Mouse (Mus musculus) midbrain, embryonic 15.5 days (tissue): ENCODE results near the gene Bbs10. TPM values are rescaled to one million over a fixed set of nuclear protein-coding genes. Genes with fewer than 3 reads are reported as not detected.

Experiments
- ATAC-seq: fragments of 200-750 bp; cut with Nextera tagmentation; replicated peaks from 2 replicates; pipeline ENCODE4 v1.8.0; 2017; ENCODE audit warnings: moderate TSS enrichment
- H3K27ac ChIP-seq: fragments of 300-500 bp; sonication (generic); 2 replicates; pipeline ENCODE4 v1.5.1; 2015; ENCODE audit warnings: mild to moderate bottlenecking, inconsistent platforms
- H3K27me3 ChIP-seq: fragments of 300-500 bp; sonication (generic); replicated peaks from 2 replicates; pipeline ENCODE4 v1.6.1; 2015; ENCODE audit warnings: inconsistent platforms
- H3K36me3 ChIP-seq: fragments of 300-500 bp; sonication (generic); replicated peaks from 2 replicates; pipeline ENCODE4 v1.6.1; 2015; ENCODE audit warnings: inconsistent platforms
- H3K4me1 ChIP-seq: fragments of 300-500 bp; sonication (generic); 2 replicates; pipeline ENCODE4 v1.6.1; 2015; ENCODE audit warnings: inconsistent platforms
- H3K4me2 ChIP-seq: fragments of 300-500 bp; sonication (generic); 2 replicates; pipeline ENCODE4 v1.6.1; 2015; ENCODE audit warnings: inconsistent platforms, mild to moderate bottlenecking, moderate library complexity
- H3K4me3 ChIP-seq: fragments of 300-500 bp; sonication (generic); 2 replicates; pipeline ENCODE4 v1.5.1; 2015; ENCODE audit warnings: mild to moderate bottlenecking, inconsistent platforms
- H3K9ac ChIP-seq: fragments of 300-500 bp; sonication (generic); 2 replicates; pipeline ENCODE4 v1.6.1; 2015; ENCODE audit warnings: mild to moderate bottlenecking, inconsistent platforms
- H3K9me3 ChIP-seq: fragments of 300-500 bp; sonication (generic); 2 replicates; pipeline ENCODE4 v1.6.1; 2016; ENCODE audit warnings: inconsistent platforms
- WGBS: fragments of 180-500 bp; shearing (Covaris S2); methylation state at CpG from one replicate; pipeline ENCODE4 v1.1.7; 2015; ENCODE audit warnings: mixed read lengths; 5-methylcytosine and 5-hydroxymethylcytosine counted together
- polyA plus RNA-seq: library from polyadenylated mRNA; unstranded; fragments of >200 nt; fragmentation: Nextera tagmentation; extraction: Ambion mirVana; gene quantifications from 2 replicates; pipeline ENCODE4 v1.2.1, GENCODE M21; 2015

Bbs10 gene
- polyA plus RNA-seq, result 5.9 TPM in 2 replicates

DNA sequence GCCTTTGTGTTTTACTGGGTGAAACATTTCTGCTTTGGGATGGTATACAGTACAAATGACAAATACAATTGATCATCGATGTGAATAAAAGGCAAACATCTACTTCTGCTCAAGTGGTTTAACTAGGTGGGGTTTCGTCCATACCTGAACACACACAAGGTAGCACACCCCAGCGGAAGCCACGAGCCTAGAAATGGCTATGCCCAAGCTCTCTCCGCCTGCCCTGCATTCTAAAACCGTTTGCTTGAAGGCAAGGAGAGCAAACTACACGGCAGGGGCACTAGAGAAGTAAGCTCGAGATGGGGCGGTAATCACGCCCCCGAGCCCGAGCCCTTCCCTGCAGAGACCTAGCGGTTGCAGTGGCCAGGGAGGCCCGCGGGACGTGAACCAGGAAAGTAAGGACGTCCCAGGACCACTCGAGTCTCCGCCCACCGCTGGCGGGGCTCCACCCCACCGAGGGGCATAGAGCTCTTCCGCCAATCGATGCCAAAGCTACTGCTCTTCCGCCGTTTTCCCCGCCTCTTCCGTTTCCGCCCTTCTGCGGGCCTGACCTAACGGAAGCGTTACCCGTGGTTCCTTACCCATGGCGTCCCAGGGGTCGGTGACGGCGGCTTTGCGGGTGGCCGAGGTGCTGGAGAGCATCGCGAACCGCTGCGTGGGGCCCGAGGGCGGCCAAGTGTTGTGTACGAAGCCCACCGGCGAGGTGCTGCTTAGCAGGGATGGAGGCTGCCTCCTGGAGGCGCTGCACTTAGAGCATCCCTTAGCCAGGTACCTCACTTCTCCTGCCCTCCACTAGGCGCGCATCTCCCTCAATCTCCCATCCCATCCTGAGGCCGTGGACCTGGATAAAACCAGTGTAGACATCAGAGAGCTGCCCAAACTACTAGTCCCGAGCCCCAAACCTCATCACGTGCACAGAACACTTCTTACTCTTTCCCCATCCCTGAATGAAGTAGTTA lies at the start of gene Bbs10:
Gene Bbs10, plus strand, starts transcription at position 540 of the 959 bp plus-strand sequence.
- peak; percentile 99 for ATAC-seq

DNA sequence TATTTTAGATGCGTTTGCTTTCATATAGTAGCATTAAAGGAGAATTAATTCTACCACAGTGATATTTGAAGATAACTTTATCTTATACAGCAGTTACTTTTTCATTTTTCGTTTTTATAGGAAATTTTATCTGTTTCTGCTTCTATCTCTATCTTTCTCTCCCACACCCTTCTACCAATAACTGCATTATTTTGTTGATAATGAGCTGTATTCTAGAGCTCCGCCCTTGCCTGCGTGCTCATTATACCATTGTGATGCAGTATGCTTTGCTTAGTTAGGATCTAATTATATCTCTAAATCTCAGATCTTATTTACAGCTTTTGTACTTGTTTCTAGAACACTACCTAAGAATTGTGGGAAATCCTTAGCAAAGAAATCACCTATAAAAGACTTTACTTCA lies 48.3 kb upstream of the Bbs10 start:
- no peak overlapping the region for H3K27ac ChIP-seq
- no peaks in the 10 kb centered on the region for H3K36me3 ChIP-seq
- H3K4me1 ChIP-seq, result peaks cover 12% of the 10 kb centered on the region; the same call in 1 of the 2 replicates
- H3K9ac ChIP-seq, result no peak overlapping the region
- H3K4me2 ChIP-seq, result peak overlapping the region; percentile 30; the same call in 1 of the 2 replicates
- no peak for ATAC-seq
- 78% methylated on average over 4 of the region's 4 CpGs for WGBS
- H3K27me3 ChIP-seq, result no peaks in the 10 kb centered on the region
- H3K9me3 ChIP-seq, result no peaks in the 10 kb centered on the region
- H3K4me3 ChIP-seq, result no peak overlapping the region

More for the DNA sequence above, at the start of gene Bbs10:
- H3K9me3 ChIP-seq, result no peaks in the 10 kb centered on the region
- H3K27ac ChIP-seq, result peak within 1 kb of the TSS; percentile 97
- H3K36me3 ChIP-seq, result no peaks in the 10 kb centered on the region
- H3K4me2 ChIP-seq, result peak within 1 kb of the TSS; percentile 57
- under 1% methylated on average over 53 of the region's 54 CpGs for WGBS
- no peaks in the 10 kb centered on the region for H3K27me3 ChIP-seq
- peak within 1 kb of the TSS; percentile 92 for H3K4me3 ChIP-seq
- peaks cover 16% of the 10 kb centered on the region for H3K4me1 ChIP-seq
- H3K9ac ChIP-seq, result peak within 1 kb of the TSS; percentile 76

DNA sequence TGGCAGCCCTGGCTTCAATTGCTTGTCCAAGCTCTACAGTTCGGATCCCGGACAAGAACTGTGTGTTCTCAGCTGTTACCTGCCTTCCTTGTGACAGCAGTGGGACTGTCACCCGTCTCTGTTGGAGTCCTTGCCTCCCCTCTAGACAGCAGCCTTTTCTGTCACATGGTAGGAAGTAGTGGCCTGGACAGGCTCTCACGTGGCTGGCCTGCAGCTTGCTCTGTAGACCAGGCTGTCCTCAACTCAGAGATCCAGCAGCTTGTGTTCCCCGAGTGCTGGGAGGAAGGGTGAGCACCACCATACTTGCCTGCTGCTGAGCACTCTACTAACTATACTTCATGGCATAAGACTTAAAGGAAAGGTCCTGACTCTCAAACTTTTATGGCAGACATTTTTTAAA lies 46.8 kb upstream of the Bbs10 start:
- no peak for ATAC-seq
- WGBS, result 77% methylated on average over 5 of the region's 5 CpGs
- Histone ChIP-seq H3K9me3 (no peaks in the 10 kb centered on the region), H3K4me1 (peaks cover 10% of the 10 kb centered on the region; the same call in 1 of the 2 replicates), H3K27ac (no peak overlapping the region), H3K9ac (no peak overlapping the region), H3K4me3 (no peak overlapping the region), H3K27me3 (no peaks in the 10 kb centered on the region), H3K36me3 (no peaks in the 10 kb centered on the region), H3K4me2 (no peak overlapping the region)

- 91% methylated on average over 6 of the region's 6 CpGs for WGBS
- Histone ChIP-seq H3K9ac (no peak overlapping the region), H3K9me3 (no peaks in the 10 kb centered on the region), H3K4me1 (no peaks in the 10 kb centered on the region), H3K27me3 (no peaks in the 10 kb centered on the region), H3K4me3 (no peak overlapping the region), H3K36me3 (no peaks in the 10 kb centered on the region), H3K4me2 (no peak overlapping the region), H3K27ac (no peak overlapping the region)
- ATAC-seq, result no peak
These were observed 43.3 kb upstream of the Bbs10 start for GRCm38 (mm10) chr10:111255228-111255627.

GRCm38 (mm10) chr10:111256156-111256555 lies 42.3 kb upstream of the Bbs10 start:
- no peaks in the 10 kb centered on the region for H3K36me3 ChIP-seq
- no peaks in the 10 kb centered on the region for H3K27me3 ChIP-seq
- no peaks in the 10 kb centered on the region for H3K4me1 ChIP-seq
- no peak overlapping the region for H3K27ac ChIP-seq
- no peak overlapping the region for H3K4me3 ChIP-seq
- 91% methylated on average over 3 of the region's 3 CpGs for WGBS
- no peak overlapping the region for H3K9ac ChIP-seq
- H3K4me2 ChIP-seq, result no peak overlapping the region
- H3K9me3 ChIP-seq, result no peaks in the 10 kb centered on the region
- ATAC-seq, result no peak

DNA sequence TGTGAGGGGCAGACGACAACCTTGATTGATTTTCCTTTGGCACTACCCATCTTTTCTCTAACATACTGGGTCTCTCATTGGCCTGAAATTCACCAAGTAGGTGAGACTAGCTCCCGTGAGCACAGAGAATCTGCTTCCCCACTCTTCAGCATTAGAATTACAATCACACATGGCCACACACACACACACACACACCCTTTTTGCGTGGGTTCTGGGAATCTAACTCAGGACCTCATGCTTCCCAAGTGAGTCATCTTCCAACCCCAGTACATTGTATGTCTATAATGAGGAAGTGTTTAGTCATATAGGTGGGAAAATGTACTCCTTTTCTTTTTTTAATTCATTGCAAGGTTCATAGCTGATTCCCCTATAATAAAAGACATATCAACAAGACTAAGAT lies 41.1 kb upstream of the Bbs10 start:
- Histone ChIP-seq H3K27ac (no peak overlapping the region), H3K27me3 (no peaks in the 10 kb centered on the region)
- ATAC-seq, result no peak

DNA sequence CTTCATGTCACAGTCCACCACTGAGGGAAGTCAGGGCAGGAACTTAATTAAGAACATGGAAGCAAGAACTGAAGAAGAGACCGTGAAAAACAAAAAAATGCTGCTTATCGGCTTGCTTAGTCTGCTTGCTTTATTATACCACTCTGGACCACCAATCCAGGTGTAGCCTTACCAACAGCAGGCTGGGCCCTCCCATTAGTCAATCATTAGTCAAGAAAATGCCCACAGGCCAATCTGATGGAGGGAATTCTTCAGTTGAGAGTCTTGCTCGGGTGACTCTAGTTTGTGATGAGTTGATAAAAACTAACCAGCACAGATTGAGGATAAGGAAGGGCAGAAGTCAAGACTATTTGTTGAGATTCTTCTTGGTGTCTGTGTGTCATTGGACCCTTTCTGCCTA lies 40.2 kb upstream of the Bbs10 start:
- no peaks in the 10 kb centered on the region for H3K36me3 ChIP-seq
- no peaks in the 10 kb centered on the region for H3K4me1 ChIP-seq
- H3K9ac ChIP-seq, result no peak overlapping the region
- H3K4me3 ChIP-seq, result no peak overlapping the region
- no peaks in the 10 kb centered on the region for H3K9me3 ChIP-seq
- ATAC-seq, result no peak
- H3K4me2 ChIP-seq, result no peak overlapping the region
- H3K27me3 ChIP-seq, result no peaks in the 10 kb centered on the region
- WGBS, result 94% methylated on average over 3 of the region's 3 CpGs
- H3K27ac ChIP-seq, result no peak overlapping the region

More for the DNA sequence above, 41.1 kb upstream of the Bbs10 start:
- H3K4me2 ChIP-seq, result no peak overlapping the region
- no peaks in the 10 kb centered on the region for H3K36me3 ChIP-seq
- no peak overlapping the region for H3K9ac ChIP-seq
- WGBS, result 86% methylated on average over 3 of the region's 3 CpGs
- no peaks in the 10 kb centered on the region for H3K9me3 ChIP-seq
- no peaks in the 10 kb centered on the region for H3K4me1 ChIP-seq
- no peak overlapping the region for H3K4me3 ChIP-seq

DNA sequence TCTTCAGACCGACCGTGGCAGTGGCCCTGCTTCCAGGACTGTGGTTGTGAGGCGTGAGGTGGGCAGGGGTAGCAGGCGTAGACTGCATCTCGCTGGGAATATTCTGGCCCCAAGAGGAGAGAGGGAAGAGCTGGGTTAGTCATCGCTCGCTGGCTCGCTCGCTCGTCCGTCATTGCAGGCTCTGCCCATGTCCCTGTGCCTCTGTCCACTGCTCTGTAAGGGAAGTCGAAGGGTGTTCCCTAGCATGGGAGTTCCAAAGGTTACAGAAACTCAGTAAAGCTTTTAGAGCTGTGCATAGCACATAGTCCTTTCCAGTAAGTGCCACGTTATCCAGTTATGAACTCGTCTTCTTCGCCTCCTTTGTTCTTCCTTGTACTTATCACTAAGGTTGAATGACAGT lies 26.8 kb upstream of the Bbs10 start:
- H3K4me1 ChIP-seq, result no peaks in the 10 kb centered on the region
- WGBS, result 86% methylated on average over 15 of the region's 15 CpGs

GRCm38 (mm10) chr10:111272905-111273304 lies 25.6 kb upstream of the Bbs10 start:
- Histone ChIP-seq H3K36me3 (peaks cover 27% of the 10 kb centered on the region), H3K4me1 (no peaks in the 10 kb centered on the region), H3K4me3 (no peak overlapping the region), H3K27ac (no peak overlapping the region), H3K9ac (no peak overlapping the region), H3K9me3 (no peaks in the 10 kb centered on the region), H3K27me3 (no peaks in the 10 kb centered on the region), H3K4me2 (no peak overlapping the region)
- ATAC-seq, result no peak
- 78% methylated on average over 11 of the region's 11 CpGs for WGBS

More for the DNA sequence above, 26.8 kb upstream of the Bbs10 start:
- Histone ChIP-seq H3K4me3 (no peak overlapping the region), H3K4me2 (no peak overlapping the region), H3K27ac (no peak overlapping the region), H3K27me3 (no peaks in the 10 kb centered on the region), H3K9me3 (no peaks in the 10 kb centered on the region), H3K9ac (no peak overlapping the region), H3K36me3 (peaks cover 27% of the 10 kb centered on the region)
- ATAC-seq, result no peak

DNA sequence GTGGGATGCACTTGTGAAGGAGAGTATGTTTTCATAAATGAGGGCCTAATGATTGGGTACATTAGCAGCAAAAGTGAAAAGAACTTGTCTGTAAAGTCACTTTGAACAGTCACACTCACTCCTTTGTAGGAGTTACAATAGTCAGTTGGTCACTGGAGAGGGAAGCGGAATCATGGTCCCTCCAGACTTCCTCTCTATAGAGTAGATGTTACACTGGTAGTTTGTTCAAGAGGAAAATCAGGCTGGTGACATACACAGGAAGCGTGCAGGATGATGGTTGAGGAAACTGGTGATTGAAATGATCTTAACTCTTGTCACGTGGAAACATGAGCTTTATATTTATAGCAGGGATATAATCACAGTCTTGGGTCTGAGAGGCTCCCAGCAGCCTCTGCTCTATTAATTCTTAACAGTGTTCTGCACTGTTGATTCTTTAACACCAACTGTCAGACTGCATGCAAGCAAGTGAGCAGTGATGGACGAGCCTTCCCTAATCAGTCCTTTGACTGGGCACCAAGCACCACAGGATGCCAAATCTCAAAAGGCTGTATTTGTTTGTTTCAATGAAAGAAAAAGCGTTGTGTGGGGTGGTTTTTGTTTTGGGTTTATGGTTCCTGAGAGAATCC lies 24.9 kb upstream of the Bbs10 start:
- Histone ChIP-seq H3K27me3 (no peaks in the 10 kb centered on the region), H3K9me3 (no peaks in the 10 kb centered on the region), H3K36me3 (peaks cover 27% of the 10 kb centered on the region), H3K9ac (no peak overlapping the region), H3K4me1 (no peaks in the 10 kb centered on the region), H3K4me3 (no peak overlapping the region), H3K27ac (no peak overlapping the region), H3K4me2 (no peak overlapping the region)
- WGBS, result 22% methylated on average over 5 of the region's 5 CpGs
- ATAC-seq, result no peak

DNA sequence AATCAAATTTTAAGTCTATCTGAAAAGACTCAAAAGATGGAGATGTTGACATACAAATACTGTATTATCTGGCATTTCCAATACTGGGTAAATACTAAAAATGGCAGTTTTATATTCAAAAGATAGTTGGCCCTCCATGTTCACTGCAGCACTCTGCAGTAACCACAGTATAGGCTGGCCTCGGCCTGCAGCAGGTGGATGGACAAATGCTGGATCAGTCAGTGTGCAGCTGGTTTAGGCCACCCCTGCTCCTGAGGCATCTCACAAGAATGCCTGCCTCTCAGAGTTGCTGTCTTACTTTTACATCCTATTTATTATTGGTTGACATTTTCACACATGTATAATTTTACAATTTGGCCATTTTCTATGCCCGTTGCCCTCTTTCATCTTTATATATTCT lies 22.7 kb upstream of the Bbs10 start:
- WGBS, result 92% methylated on average over 2 of the region's 2 CpGs
- no peaks in the 10 kb centered on the region for H3K27me3 ChIP-seq
- peaks cover 32% of the 10 kb centered on the region for H3K36me3 ChIP-seq
- H3K4me3 ChIP-seq, result no peak overlapping the region
- no peaks in the 10 kb centered on the region for H3K4me1 ChIP-seq
- H3K27ac ChIP-seq, result no peak overlapping the region
- ATAC-seq, result no peak
- H3K9ac ChIP-seq, result no peak overlapping the region
- no peaks in the 10 kb centered on the region for H3K9me3 ChIP-seq
- H3K4me2 ChIP-seq, result no peak overlapping the region

DNA sequence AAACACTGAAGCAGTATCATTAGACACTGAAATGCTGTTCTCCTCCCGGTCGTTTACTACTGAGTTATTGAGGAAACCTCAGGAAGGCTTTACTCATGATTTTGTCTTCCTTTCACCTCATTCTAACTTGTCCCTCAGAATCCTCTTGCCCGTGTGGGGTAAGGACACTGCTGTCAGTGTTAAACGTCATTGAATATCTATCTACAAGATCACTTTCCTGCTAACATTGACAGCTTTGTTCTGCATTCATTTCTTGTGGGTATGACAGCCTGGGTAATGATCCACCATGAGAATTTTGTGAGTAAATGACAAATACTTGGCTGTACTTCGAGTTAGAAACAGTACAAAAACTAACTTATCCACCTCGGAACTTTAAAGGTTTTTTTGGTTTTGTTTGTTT lies 848 bp upstream of the Bbs10 start:
- H3K4me2 ChIP-seq, result peak overlapping the region; percentile 57
- H3K27ac ChIP-seq, result peak overlapping the region; percentile 97
- no peak overlapping the region for H3K9ac ChIP-seq
- peak overlapping the region; percentile 92 for H3K4me3 ChIP-seq
- H3K4me1 ChIP-seq, result peaks cover 16% of the 10 kb centered on the region
- H3K9me3 ChIP-seq, result no peaks in the 10 kb centered on the region
- 47% methylated on average over 6 of the region's 6 CpGs for WGBS
- ATAC-seq, result no peak
- H3K36me3 ChIP-seq, result no peaks in the 10 kb centered on the region
- no peaks in the 10 kb centered on the region for H3K27me3 ChIP-seq
